Mouse (Mus musculus) v-Abl transformed pro-B cells (cell line): Measurements from ENCODE around the gene Gm21119.
"Not testable (repeated sequence)": the region's sequence is repeated elsewhere in the genome, so short reads cannot be mapped to it uniquely, and the experiment has no call there.

Source experiments
- in situ Hi-C, 2 experiments: fragments of 400-800 bp; cut with MboI; formaldehyde crosslinking; loops; one replicate each; pipeline ENCODE4 v1.15.1; 2025; ENCODE audit not compliant: unreplicated experiment in 2 of 2

Gm21119 gene

GRCm38 (mm10) chr8:20643536-20643935 is 28.8 kb downstream of the Gm21119 start:
- in situ Hi-C loops = not testable (repeated sequence)

DNA sequence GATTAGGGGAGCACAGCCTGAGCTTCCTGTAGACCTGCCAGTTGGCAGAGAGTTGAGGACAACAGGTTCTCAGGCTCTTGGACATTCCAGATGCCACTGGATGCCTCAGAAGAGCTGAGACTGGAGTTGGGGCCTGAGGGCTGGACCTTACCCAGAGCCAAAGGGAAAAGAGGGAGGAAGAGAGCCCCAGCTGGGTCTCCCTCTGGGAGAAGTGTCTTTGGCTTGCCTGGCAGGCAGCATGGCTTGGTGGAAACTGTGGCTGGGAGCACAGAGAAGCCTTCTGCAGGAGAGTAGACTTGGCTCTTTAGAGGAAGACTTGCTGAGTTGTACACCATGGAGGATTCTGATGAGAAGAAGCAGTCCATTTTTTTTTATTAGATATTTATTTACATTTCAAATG is 38.3 kb downstream of the Gm21119 start:
- in situ Hi-C loops = not testable (repeated sequence)

GRCm38 (mm10) chr8:20678418-20678817 is 63.7 kb downstream of the Gm21119 start:
- in situ Hi-C loops = not testable (repeated sequence)
